Mouse (Mus musculus) stomach, embryonic 15.5 days (tissue): ENCODE measurements around the gene 2310022A10Rik. TPM values are rescaled to one million over a fixed set of nuclear protein-coding genes. Genes with fewer than 3 reads are reported as not detected.
A peak's percentile ranks its signal among the peaks of the same experiment; 100 is the strongest.

ENCODE experiments used
- ATAC-seq: fragments of 200-750 bp; cut with Nextera tagmentation; 2 replicates; pipeline ENCODE4 v1.8.0; 2017; ENCODE audit warnings: low read depth, moderate number of reproducible peaks, moderate TSS enrichment; ENCODE audit not compliant: insufficient read depth, low FRiP score
- H3K27ac ChIP-seq: fragments of 300-500 bp; sonication (generic); 2 replicates; pipeline ENCODE4 v1.5.1; 2015; ENCODE audit warnings: mild to moderate bottlenecking, inconsistent platforms
- H3K27me3 ChIP-seq: fragments of 300-500 bp; sonication (generic); replicated peaks from 2 replicates; pipeline ENCODE4 v1.6.1; 2015; ENCODE audit warnings: inconsistent platforms
- H3K36me3 ChIP-seq: fragments of 300-500 bp; sonication (generic); 2 replicates; pipeline ENCODE4 v1.6.1; 2015; ENCODE audit warnings: inconsistent platforms
- H3K4me1 ChIP-seq: fragments of 300-500 bp; sonication (generic); 2 replicates; pipeline ENCODE4 v1.6.1; 2015; ENCODE audit warnings: inconsistent platforms
- H3K4me2 ChIP-seq: fragments of 300-500 bp; sonication (generic); 2 replicates; pipeline ENCODE4 v1.6.1; 2015; ENCODE audit warnings: mild to moderate bottlenecking, inconsistent platforms
- H3K4me3 ChIP-seq: fragments of 300-500 bp; sonication (generic); replicated peaks from 2 replicates; pipeline ENCODE4 v1.5.1; 2015; ENCODE audit warnings: inconsistent platforms
- H3K9ac ChIP-seq: fragments of 300-500 bp; sonication (generic); 2 replicates; pipeline ENCODE4 v1.6.1; 2015; ENCODE audit warnings: inconsistent platforms
- H3K9me3 ChIP-seq: fragments of 300-500 bp; sonication (generic); 2 replicates; pipeline ENCODE4 v1.6.1; 2016; ENCODE audit warnings: inconsistent platforms
- WGBS: fragments of 180-500 bp; shearing (Covaris S2); methylation state at CpG from one replicate; pipeline ENCODE4 v1.1.7; 2015; 5-methylcytosine and 5-hydroxymethylcytosine counted together
- polyA plus RNA-seq: library from polyadenylated mRNA; unstranded; fragments of >200 nt; fragmentation: Nextera tagmentation; extraction: Ambion mirVana; gene quantifications from 2 replicates; pipeline ENCODE4 v1.2.1, GENCODE M21; 2015

The 2310022A10Rik gene
- polyA plus RNA-seq, 1 experiment from 2014 or later = 21.0 TPM

- peaks cover 7% of the 10 kb centered on the region for H3K36me3 ChIP-seq
- 57% methylated on average over 5 of the region's 5 CpGs for WGBS
- H3K4me2 ChIP-seq = peak overlapping the region; percentile 95
- no peak overlapping the region for H3K9ac ChIP-seq
- H3K4me3 ChIP-seq = peak overlapping the region; percentile 55
- no peaks in the 10 kb centered on the region for H3K9me3 ChIP-seq
- H3K27ac ChIP-seq = no peak overlapping the region
- ATAC-seq = no peak
- no peaks in the 10 kb centered on the region for H3K27me3 ChIP-seq
- 0 out of 2 replicates have a peak, but pooled peaks cover 5% of the 10 kb centered on the region for H3K4me1 ChIP-seq
Observed at GRCm38 (mm10) chr7:27541922-27542321, 11.1 kb upstream of the 2310022A10Rik start.

GRCm38 (mm10) chr7:27542392-27543033 lies 10.5 kb upstream of the 2310022A10Rik start:
- H3K27me3 ChIP-seq = no peaks in the 10 kb centered on the region
- H3K4me3 ChIP-seq = peak overlapping the region; percentile 55
- H3K27ac ChIP-seq = 0 out of 2 replicates have a peak overlapping the region, but pooled peaks have one; percentile 61
- WGBS = 1% methylated on average over 30 of the region's 30 CpGs
- no peaks in the 10 kb centered on the region for H3K9me3 ChIP-seq
- peak overlapping the region; percentile 95 for H3K4me2 ChIP-seq
- H3K36me3 ChIP-seq = peaks cover 2% of the 10 kb centered on the region
- ATAC-seq = peak; percentile 86; the same call in 1 of the 2 replicates
- 0 out of 2 replicates have a peak, but pooled peaks cover 5% of the 10 kb centered on the region for H3K4me1 ChIP-seq
- H3K9ac ChIP-seq = peak overlapping the region; percentile 56

GRCm38 (mm10) chr7:27543065-27543464 lies 10.0 kb upstream of the 2310022A10Rik start:
- Histone ChIP-seq H3K4me2 (peak overlapping the region; percentile 95), H3K27ac (0 out of 2 replicates have a peak overlapping the region, but pooled peaks have one; percentile 61), H3K27me3 (no peaks in the 10 kb centered on the region), H3K4me1 (0 out of 2 replicates have a peak, but pooled peaks cover 5% of the 10 kb centered on the region), H3K4me3 (peak overlapping the region; percentile 55), H3K9ac (peak overlapping the region; percentile 56; the same call in 1 of the 2 replicates), H3K36me3 (no peaks in the 10 kb centered on the region), H3K9me3 (no peaks in the 10 kb centered on the region)
- ATAC-seq = 0 out of 2 replicates have a peak, but pooled peaks have one; percentile 3
- WGBS = 31% methylated on average over 6 of the region's 6 CpGs

GRCm38 (mm10) chr7:27543851-27544250 lies 9.2 kb upstream of the 2310022A10Rik start:
- no peaks in the 10 kb centered on the region for H3K9me3 ChIP-seq
- H3K27me3 ChIP-seq = no peaks in the 10 kb centered on the region
- WGBS = 79% methylated on average over 4 of the region's 4 CpGs
- H3K9ac ChIP-seq = no peak overlapping the region
- H3K27ac ChIP-seq = 0 out of 2 replicates have a peak overlapping the region, but pooled peaks have one; percentile 19
- 0 out of 2 replicates have a peak, but pooled peaks cover 5% of the 10 kb centered on the region for H3K4me1 ChIP-seq
- H3K36me3 ChIP-seq = no peaks in the 10 kb centered on the region
- H3K4me2 ChIP-seq = no peak overlapping the region
- no peak overlapping the region for H3K4me3 ChIP-seq
- ATAC-seq = no peak

- Histone ChIP-seq H3K9me3 (no peaks in the 10 kb centered on the region), H3K4me2 (no peak overlapping the region), H3K27me3 (no peaks in the 10 kb centered on the region), H3K9ac (no peak overlapping the region), H3K36me3 (no peaks in the 10 kb centered on the region), H3K4me1 (0 out of 2 replicates have a peak, but pooled peaks cover 5% of the 10 kb centered on the region), H3K4me3 (no peak overlapping the region), H3K27ac (no peak overlapping the region)
- ATAC-seq = no peak
- 73% methylated on average over 12 of the region's 12 CpGs for WGBS
Observed at GRCm38 (mm10) chr7:27544675-27545370, 8.2 kb upstream of the 2310022A10Rik start.

- H3K36me3 ChIP-seq = no peaks in the 10 kb centered on the region
- no peak overlapping the region for H3K4me2 ChIP-seq
- no peaks in the 10 kb centered on the region for H3K9me3 ChIP-seq
- no peak overlapping the region for H3K4me3 ChIP-seq
- H3K27ac ChIP-seq = no peak overlapping the region
- H3K4me1 ChIP-seq = peaks cover 11% of the 10 kb centered on the region
- no peaks in the 10 kb centered on the region for H3K27me3 ChIP-seq
- 71% methylated on average over 6 of the region's 6 CpGs for WGBS
- H3K9ac ChIP-seq = no peak overlapping the region
- no peak for ATAC-seq
Observed at GRCm38 (mm10) chr7:27549597-27549996, 3.4 kb upstream of the 2310022A10Rik start.

- H3K27ac ChIP-seq = 0 out of 2 replicates have a peak overlapping the region, but pooled peaks have one; percentile 40
- H3K36me3 ChIP-seq = peaks cover 4% of the 10 kb centered on the region; the same call in 1 of the 2 replicates
- 51% methylated on average over 5 of the region's 5 CpGs for WGBS
- peak overlapping the region; percentile 72 for H3K4me3 ChIP-seq
- no peaks in the 10 kb centered on the region for H3K27me3 ChIP-seq
- peak overlapping the region; percentile 63 for H3K4me2 ChIP-seq
- H3K9ac ChIP-seq = no peak overlapping the region
- ATAC-seq = no peak
- H3K4me1 ChIP-seq = peaks cover 11% of the 10 kb centered on the region
- H3K9me3 ChIP-seq = no peaks in the 10 kb centered on the region
Observed at GRCm38 (mm10) chr7:27552070-27552469, 963 bp upstream of the 2310022A10Rik start.

GRCm38 (mm10) chr7:27560291-27560887 lies 7.4 kb downstream of the 2310022A10Rik start:
- H3K4me3 ChIP-seq = no peak overlapping the region
- no peaks in the 10 kb centered on the region for H3K27me3 ChIP-seq
- H3K9ac ChIP-seq = no peak overlapping the region
- H3K27ac ChIP-seq = no peak overlapping the region
- H3K9me3 ChIP-seq = no peaks in the 10 kb centered on the region
- H3K4me2 ChIP-seq = no peak overlapping the region
- no peak for ATAC-seq
- peaks cover 25% of the 10 kb centered on the region for H3K36me3 ChIP-seq
- 44% methylated on average over 8 of the region's 8 CpGs for WGBS
- H3K4me1 ChIP-seq = 0 out of 2 replicates have a peak, but pooled peaks cover 3% of the 10 kb centered on the region

GRCm38 (mm10) chr7:27560978-27561377 lies 7.9 kb downstream of the 2310022A10Rik start:
- Histone ChIP-seq H3K27ac (no peak overlapping the region), H3K4me1 (0 out of 2 replicates have a peak, but pooled peaks cover 3% of the 10 kb centered on the region), H3K9me3 (no peaks in the 10 kb centered on the region), H3K4me3 (no peak overlapping the region), H3K27me3 (no peaks in the 10 kb centered on the region), H3K9ac (no peak overlapping the region), H3K4me2 (no peak overlapping the region), H3K36me3 (peaks cover 24% of the 10 kb centered on the region)
- no peak for ATAC-seq
- 91% methylated on average over 1 of the region's 1 CpGs for WGBS

- H3K27ac ChIP-seq = no peak overlapping the region
- H3K4me2 ChIP-seq = no peak overlapping the region
- H3K9ac ChIP-seq = no peak overlapping the region
- H3K36me3 ChIP-seq = peaks cover 43% of the 10 kb centered on the region
- H3K27me3 ChIP-seq = no peaks in the 10 kb centered on the region
- H3K4me3 ChIP-seq = no peak overlapping the region
- no peaks in the 10 kb centered on the region for H3K9me3 ChIP-seq
- H3K4me1 ChIP-seq = no peaks in the 10 kb centered on the region
- peak; percentile 70; the same call in 1 of the 2 replicates for ATAC-seq
- 73% methylated on average over 5 of the region's 5 CpGs for WGBS
Observed at GRCm38 (mm10) chr7:27569580-27570224, 16.7 kb downstream of the 2310022A10Rik start.

- Histone ChIP-seq H3K9ac (no peak overlapping the region), H3K27ac (no peak overlapping the region), H3K4me3 (no peak overlapping the region), H3K4me1 (no peaks in the 10 kb centered on the region), H3K27me3 (no peaks in the 10 kb centered on the region), H3K9me3 (no peaks in the 10 kb centered on the region), H3K4me2 (no peak overlapping the region), H3K36me3 (peaks cover 41% of the 10 kb centered on the region)
- no peak for ATAC-seq
- WGBS = 87% methylated on average over 4 of the region's 4 CpGs
Observed at GRCm38 (mm10) chr7:27572133-27572532, 19.1 kb downstream of the 2310022A10Rik start.
